Mouse (Mus musculus) intestine, embryonic 15.5 days (tissue): Measurements from ENCODE around the gene Eci2. TPM values are rescaled to one million over a fixed set of nuclear protein-coding genes. Genes with fewer than 3 reads are reported as not detected.
"Not testable (repeated sequence)": the region's sequence is repeated elsewhere in the genome, so short reads cannot be mapped to it uniquely, and the experiment has no call there.

Source experiments
- ATAC-seq: fragments of 200-750 bp; cut with Nextera tagmentation; 2 replicates; pipeline ENCODE4 v1.8.0; 2017; ENCODE audit warnings: moderate TSS enrichment, moderate library complexity
- H3K27ac ChIP-seq: fragments of 300-500 bp; sonication (generic); 2 replicates; pipeline ENCODE4 v1.5.1; 2015; ENCODE audit warnings: mild to moderate bottlenecking, inconsistent platforms
- H3K27me3 ChIP-seq: fragments of 300-500 bp; sonication (generic); replicated peaks from 2 replicates; pipeline ENCODE4 v1.6.1; 2015; ENCODE audit warnings: inconsistent platforms
- H3K36me3 ChIP-seq: fragments of 300-500 bp; sonication (generic); 2 replicates; pipeline ENCODE4 v1.6.1; 2015; ENCODE audit warnings: inconsistent platforms
- H3K4me1 ChIP-seq: fragments of 300-500 bp; sonication (generic); replicated peaks from 2 replicates; pipeline ENCODE4 v1.6.1; 2015; ENCODE audit warnings: inconsistent platforms
- H3K4me2 ChIP-seq: fragments of 300-500 bp; sonication (generic); replicated peaks from 2 replicates; pipeline ENCODE4 v1.6.1; 2015; ENCODE audit warnings: mild to moderate bottlenecking, inconsistent platforms
- H3K4me3 ChIP-seq: fragments of 300-500 bp; sonication (generic); replicated peaks from 2 replicates; pipeline ENCODE4 v1.5.1; 2015; ENCODE audit warnings: inconsistent platforms
- H3K9ac ChIP-seq: fragments of 300-500 bp; sonication (generic); 2 replicates; pipeline ENCODE4 v1.6.1; 2015; ENCODE audit warnings: inconsistent platforms
- H3K9me3 ChIP-seq: fragments of 300-500 bp; sonication (generic); 2 replicates; pipeline ENCODE4 v1.6.1; 2016; ENCODE audit warnings: inconsistent platforms
- WGBS: fragments of 180-500 bp; shearing (Covaris S2); methylation state at CpG from one replicate; pipeline ENCODE4 v1.1.7; 2015; 5-methylcytosine and 5-hydroxymethylcytosine counted together
- polyA plus RNA-seq: library from polyadenylated mRNA; unstranded; fragments of >200 nt; fragmentation: Nextera tagmentation; extraction: Ambion mirVana; gene quantifications from 2 replicates; pipeline ENCODE4 v1.2.1, GENCODE M21; 2015

Gene Eci2
- polyA plus RNA-seq, 1 experiment from 2014 or later: 147 TPM

- H3K4me3 ChIP-seq, H3K9ac ChIP-seq, H3K4me2 ChIP-seq, H3K27ac ChIP-seq, H3K27me3 ChIP-seq, H3K9me3 ChIP-seq, H3K4me1 ChIP-seq, ATAC-seq: not testable (repeated sequence)
- H3K36me3 ChIP-seq: peaks cover 25% of the 10 kb centered on the region
- 79% methylated on average over 5 of the region's 5 CpGs for WGBS
Observed at GRCm38 (mm10) chr13:34978635-34979034, 48.3 kb downstream of the Eci2 start.

- no peaks in the 10 kb centered on the region for H3K4me1 ChIP-seq
- H3K36me3 ChIP-seq: peaks cover 25% of the 10 kb centered on the region
- H3K27ac ChIP-seq: no peak overlapping the region
- H3K4me3 ChIP-seq: no peak overlapping the region
- WGBS: 90% methylated on average over 3 of the region's 3 CpGs
- no peak overlapping the region for H3K4me2 ChIP-seq
- H3K9ac ChIP-seq: no peak overlapping the region
- ATAC-seq: no peak
- H3K9me3 ChIP-seq: no peaks in the 10 kb centered on the region
- no peaks in the 10 kb centered on the region for H3K27me3 ChIP-seq
Observed at GRCm38 (mm10) chr13:34977410-34977809, 49.5 kb downstream of the Eci2 start.

GRCm38 (mm10) chr13:34976116-34976515 lies 50.8 kb downstream of the Eci2 start:
- Histone ChIP-seq H3K36me3 (peaks cover 25% of the 10 kb centered on the region), H3K9ac (no peak overlapping the region), H3K4me2 (no peak overlapping the region), H3K4me1 (no peaks in the 10 kb centered on the region), H3K27ac (no peak overlapping the region), H3K4me3 (no peak overlapping the region), H3K27me3 (no peaks in the 10 kb centered on the region), H3K9me3 (no peaks in the 10 kb centered on the region)
- 90% methylated on average over 4 of the region's 4 CpGs for WGBS
- ATAC-seq: no peak

GRCm38 (mm10) chr13:34973770-34974169 lies 53.1 kb downstream of the Eci2 start:
- Histone ChIP-seq H3K9ac (no peak overlapping the region), H3K4me3 (no peak overlapping the region)
- 52% methylated on average over 1 of the region's 1 CpGs for WGBS

GRCm38 (mm10) chr13:34973149-34973548 lies 53.7 kb downstream of the Eci2 start:
- Histone ChIP-seq H3K4me2 (no peak overlapping the region), H3K27me3 (no peaks in the 10 kb centered on the region), H3K36me3 (peaks cover 11% of the 10 kb centered on the region), H3K4me3 (no peak overlapping the region), H3K4me1 (no peaks in the 10 kb centered on the region), H3K9ac (no peak overlapping the region), H3K9me3 (no peaks in the 10 kb centered on the region), H3K27ac (no peak overlapping the region)
- no peak for ATAC-seq
- WGBS: 29% methylated on average over 1 of the region's 1 CpGs

More at GRCm38 (mm10) chr13:34973770-34974169, 53.1 kb downstream of the Eci2 start:
- Histone ChIP-seq H3K4me2 (no peak overlapping the region), H3K27ac (no peak overlapping the region), H3K36me3 (peaks cover 15% of the 10 kb centered on the region), H3K9me3 (no peaks in the 10 kb centered on the region), H3K4me1 (no peaks in the 10 kb centered on the region), H3K27me3 (no peaks in the 10 kb centered on the region)
- no peak for ATAC-seq

- not testable (repeated sequence) for H3K27ac ChIP-seq, H3K9ac ChIP-seq, H3K4me2 ChIP-seq, H3K27me3 ChIP-seq, H3K4me3 ChIP-seq, ATAC-seq, H3K36me3 ChIP-seq, H3K9me3 ChIP-seq, H3K4me1 ChIP-seq
Observed at GRCm38 (mm10) chr13:34972456-34972855, 54.4 kb downstream of the Eci2 start.

- H3K4me1 ChIP-seq, ATAC-seq: not testable (repeated sequence)
Observed at GRCm38 (mm10) chr13:34965647-34966046, 61.2 kb downstream of the Eci2 start.

GRCm38 (mm10) chr13:34964866-34965265 lies 62.0 kb downstream of the Eci2 start:
- Histone ChIP-seq H3K4me3 (peak overlapping the region; percentile 43), H3K27me3 (no peaks in the 10 kb centered on the region; the same call in 1 of the 2 replicates), H3K4me1 (peaks cover 4% of the 10 kb centered on the region; the same call in 1 of the 2 replicates), H3K4me2 (peak overlapping the region; percentile 87), H3K9ac (0 out of 2 replicates have a peak overlapping the region, but pooled peaks have one; percentile 15), H3K27ac (no peak overlapping the region), H3K36me3 (no peaks in the 10 kb centered on the region), H3K9me3 (no peaks in the 10 kb centered on the region)
- 15% methylated on average over 5 of the region's 5 CpGs for WGBS
- ATAC-seq: peak; percentile 79

More at GRCm38 (mm10) chr13:34965647-34966046, 61.2 kb downstream of the Eci2 start:
- not testable (repeated sequence) for H3K36me3 ChIP-seq, H3K27ac ChIP-seq, H3K27me3 ChIP-seq, H3K9ac ChIP-seq, H3K9me3 ChIP-seq, H3K4me3 ChIP-seq, H3K4me2 ChIP-seq
- 81% methylated on average over 9 of the region's 9 CpGs for WGBS

- Histone ChIP-seq H3K4me3 (peak overlapping the region; percentile 43), H3K9me3 (no peaks in the 10 kb centered on the region), H3K27me3 (no peaks in the 10 kb centered on the region; the same call in 1 of the 2 replicates), H3K4me2 (peak overlapping the region; percentile 87), H3K36me3 (no peaks in the 10 kb centered on the region), H3K4me1 (peaks cover 4% of the 10 kb centered on the region; the same call in 1 of the 2 replicates), H3K9ac (0 out of 2 replicates have a peak overlapping the region, but pooled peaks have one; percentile 15), H3K27ac (no peak overlapping the region)
- peak; percentile 22 for ATAC-seq
- 3% methylated on average over 14 of the region's 14 CpGs for WGBS
Observed at GRCm38 (mm10) chr13:34964419-34964818, 62.5 kb downstream of the Eci2 start.

GRCm38 (mm10) chr13:34963511-34964397 lies 63.1 kb downstream of the Eci2 start, which contains the start of gene Eci3:
Gene Eci3 (minus strand): TSS chr13:34963810.
- peak; percentile 89 for ATAC-seq
- H3K27me3 ChIP-seq: no peaks in the 10 kb centered on the region; the same call in 1 of the 2 replicates
- H3K4me3 ChIP-seq: peak within 1 kb of the TSS; percentile 43
- H3K4me1 ChIP-seq: peaks cover 4% of the 10 kb centered on the region; the same call in 1 of the 2 replicates
- no peaks in the 10 kb centered on the region for H3K9me3 ChIP-seq
- H3K27ac ChIP-seq: no peak within 1 kb of the TSS
- WGBS: 2% methylated on average over 32 of the region's 32 CpGs
- H3K36me3 ChIP-seq: no peaks in the 10 kb centered on the region
- H3K4me2 ChIP-seq: peak within 1 kb of the TSS; percentile 87
- H3K9ac ChIP-seq: peak within 1 kb of the TSS; percentile 49

- H3K27me3 ChIP-seq: no peaks in the 10 kb centered on the region; the same call in 1 of the 2 replicates
- no peak overlapping the region for H3K4me2 ChIP-seq
- H3K9ac ChIP-seq: no peak overlapping the region
- no peak overlapping the region for H3K4me3 ChIP-seq
- no peak for ATAC-seq
- H3K36me3 ChIP-seq: no peaks in the 10 kb centered on the region
- H3K4me1 ChIP-seq: peaks cover 4% of the 10 kb centered on the region; the same call in 1 of the 2 replicates
- WGBS: 89% methylated on average over 4 of the region's 4 CpGs
- H3K27ac ChIP-seq: no peak overlapping the region
- H3K9me3 ChIP-seq: no peaks in the 10 kb centered on the region
Observed at GRCm38 (mm10) chr13:34960996-34961770, 65.7 kb downstream of the Eci2 start.

GRCm38 (mm10) chr13:34958158-34958557 lies 68.7 kb downstream of the Eci2 start:
- not testable (repeated sequence) for H3K9me3 ChIP-seq, H3K9ac ChIP-seq, H3K4me3 ChIP-seq, H3K36me3 ChIP-seq, H3K27ac ChIP-seq, H3K4me1 ChIP-seq, H3K27me3 ChIP-seq, H3K4me2 ChIP-seq, ATAC-seq
- WGBS: 91% methylated on average over 3 of the region's 3 CpGs
